Mouse (Mus musculus): ENCODE measurements around the gene Sh3d21.
A peak's percentile ranks its signal among the peaks of the same experiment; 100 is the strongest.

Sh3d21 gene

GRCm38 (mm10) chr4:126105131-126105783 is 58.0 kb downstream of the Sh3d21 start:
- no peak for DNase-seq

- DNase-seq, result peak; percentile 74 to 78
Observed at GRCm38 (mm10) chr4:126104261-126105075, 58.8 kb downstream of the Sh3d21 start.

GRCm38 (mm10) chr4:126103590-126104068 is 59.7 kb downstream of the Sh3d21 start, which contains the start of gene Stk40:
TSS of gene Stk40 (plus strand) at chr4:126103957.
- peak; percentile 96 to 98 for DNase-seq

- DNase-seq, result peak; percentile 77 to 87
Observed at GRCm38 (mm10) chr4:126103057-126103581, 60.2 kb downstream of the Sh3d21 start.

GRCm38 (mm10) chr4:126102061-126102841 is 61.0 kb downstream of the Sh3d21 start:
- no peak for DNase-seq

GRCm38 (mm10) chr4:126100764-126101163 is 62.5 kb downstream of the Sh3d21 start:
- DNase-seq, result no peak
